Mouse (Mus musculus): ENCODE results near the gene Olfr630. TPM values are rescaled to one million over a fixed set of nuclear protein-coding genes. Genes with fewer than 3 reads are reported as not detected.

The Olfr630 gene
- polyA plus RNA-seq (2012) = not detected in 2 replicates

DNA sequence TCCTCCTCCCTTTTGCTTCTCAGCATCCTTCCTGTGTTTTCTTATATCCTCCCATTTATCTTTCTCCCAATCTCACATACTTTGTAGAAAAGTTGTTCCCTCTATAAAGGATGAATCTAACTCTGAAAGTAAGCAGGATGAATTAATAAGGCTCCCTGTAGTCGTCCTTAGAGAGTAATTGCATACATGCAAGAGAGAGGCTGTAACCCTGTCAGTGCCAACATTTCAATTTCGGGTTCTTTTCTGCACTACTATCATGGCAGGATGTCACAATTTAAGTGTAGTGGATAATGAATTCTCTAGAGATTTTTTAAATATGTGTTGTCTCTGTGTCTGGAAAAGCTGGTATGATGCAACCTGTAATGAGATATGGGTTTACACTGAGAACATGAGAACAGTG, at the start of gene Olfr630:
Gene Olfr630 (minus strand): TSS at position 101 of the 400 bp plus-strand sequence.
- no peak for TF ChIP-seq GATA1 (IDR thresholded peaks at IDR 0.05; ENCODE audit: low read length)

DNA sequence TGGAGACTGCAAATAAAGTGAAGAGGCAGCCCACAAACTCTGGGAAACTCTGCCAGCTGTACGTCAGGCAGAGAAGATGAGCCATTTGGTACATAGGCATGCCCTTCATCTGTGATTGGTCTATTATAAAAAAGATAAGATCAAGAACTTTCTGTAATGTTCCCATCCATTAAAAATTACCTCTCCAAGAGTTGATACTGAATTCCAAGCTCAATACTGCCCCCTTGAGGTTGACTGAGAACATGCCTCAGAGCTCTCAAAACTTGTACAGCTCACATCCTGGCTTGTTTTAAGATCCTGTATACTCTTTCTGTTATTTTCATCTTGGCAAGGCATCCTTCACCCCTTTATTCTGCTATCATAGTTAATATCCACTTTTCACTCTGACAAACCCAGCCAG, 49.7 kb upstream of the Olfr630 start:
- no peak for TF ChIP-seq GATA1 (IDR thresholded peaks at IDR 0.05; ENCODE audit: low read length)

DNA sequence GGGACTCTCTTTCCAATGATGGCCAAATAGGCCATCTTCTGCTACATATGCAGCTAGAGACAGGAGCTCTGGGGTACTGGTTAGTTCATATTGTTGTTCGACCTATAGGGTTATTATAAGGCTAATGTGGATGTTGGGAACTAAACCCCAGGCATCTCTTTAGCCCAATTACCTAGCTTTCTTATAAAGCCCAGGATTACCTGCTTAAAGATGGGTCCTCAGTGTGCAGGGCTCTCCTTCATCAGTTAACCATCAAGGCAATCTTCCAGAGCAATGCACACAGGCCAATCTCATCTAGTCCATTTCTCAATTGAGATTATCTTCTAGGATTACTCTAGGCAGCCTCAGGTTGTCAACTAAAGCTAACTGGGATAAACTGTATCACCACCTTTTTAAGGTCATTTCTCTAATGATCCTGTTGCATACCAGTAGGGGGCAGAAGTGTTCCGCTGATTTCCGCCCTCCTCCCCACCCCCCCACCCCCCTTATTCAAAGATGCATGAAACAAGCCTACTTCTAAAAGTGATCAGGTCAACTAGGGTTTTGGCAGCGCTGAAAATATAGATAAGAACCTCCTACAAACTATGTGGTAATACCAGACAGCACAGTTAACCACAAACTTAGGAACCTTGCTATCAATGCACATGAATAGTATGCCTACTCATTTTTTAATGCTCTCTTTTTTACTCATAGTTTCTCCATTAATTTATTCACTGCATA, 35.7 kb upstream of the Olfr630 start:
- no peak for TF ChIP-seq GATA1 (IDR thresholded peaks at IDR 0.05; ENCODE audit: low read length)

DNA sequence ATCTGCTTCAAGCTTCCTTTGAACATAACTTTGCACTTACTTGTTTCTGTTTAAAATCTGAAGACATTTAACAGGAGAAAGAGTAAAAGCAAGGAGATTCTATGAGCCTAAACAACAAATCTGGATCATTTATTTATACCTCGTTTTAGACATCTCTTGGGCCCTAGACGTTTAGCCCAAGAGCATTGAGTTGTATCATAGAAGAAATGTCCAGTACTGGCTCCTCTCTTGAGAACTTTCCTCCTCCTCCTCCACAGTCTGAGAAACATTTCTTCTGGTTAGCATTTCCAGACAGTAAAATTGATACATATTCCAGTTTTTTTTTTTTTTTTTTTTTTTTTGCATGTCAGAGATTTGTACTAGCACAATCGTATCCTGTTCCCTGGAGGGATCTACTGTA, 34.6 kb upstream of the Olfr630 start, which contains the start of gene Olfr67:
Gene Olfr67 (minus strand): TSS at position 101 of the 400 bp plus-strand sequence.
- no peak for TF ChIP-seq GATA1 (IDR thresholded peaks at IDR 0.05; ENCODE audit: low read length)

DNA sequence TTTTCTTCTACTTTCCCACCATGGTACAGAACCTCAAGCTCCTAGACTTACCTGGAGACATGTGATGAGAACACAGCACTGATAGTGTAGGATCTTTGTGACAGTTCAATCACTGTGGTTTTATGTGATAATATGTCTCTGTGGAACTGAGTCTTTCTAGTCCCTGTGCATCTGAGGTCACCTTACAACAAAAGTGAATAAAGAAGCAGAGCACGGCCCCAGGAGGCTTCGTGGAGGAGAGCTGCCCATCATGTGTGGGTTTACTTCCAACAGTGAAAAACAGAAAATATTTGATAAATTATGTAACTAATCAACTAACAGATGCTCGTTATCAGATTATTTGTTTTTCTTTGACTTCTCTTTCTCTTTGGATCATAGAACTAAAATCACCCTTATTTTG, 22.5 kb upstream of the Olfr630 start, which contains the start of gene Olfr68:
Gene Olfr68 (minus strand): TSS at position 101 of the 400 bp plus-strand sequence.
- TF ChIP-seq GATA1 (IDR thresholded peaks at IDR 0.05; ENCODE audit: low read length) = no peak

DNA sequence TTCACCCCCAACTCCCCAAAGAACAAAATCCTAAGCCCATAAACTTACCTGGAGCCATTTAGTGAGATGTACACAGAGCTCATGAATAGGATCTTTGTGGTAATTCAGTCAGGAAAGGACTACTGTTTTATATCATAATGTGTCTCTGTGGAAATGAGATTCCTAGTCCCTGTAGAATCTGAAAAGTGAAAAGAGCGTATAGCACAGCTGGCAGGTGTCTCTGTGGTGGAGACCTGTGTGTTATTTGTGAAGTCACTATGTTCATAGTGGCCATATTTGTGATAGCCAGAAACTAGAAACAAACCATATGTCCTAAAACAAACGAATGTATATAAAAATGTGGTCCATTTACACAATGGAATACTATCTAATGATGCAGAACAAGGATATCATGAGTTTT, 14.4 kb upstream of the Olfr630 start, which contains the start of gene Olfr69:
Gene Olfr69 (minus strand): TSS at position 101 of the 400 bp plus-strand sequence.
- TF ChIP-seq GATA1 (IDR thresholded peaks at IDR 0.05; ENCODE audit: low read length) = no peak

DNA sequence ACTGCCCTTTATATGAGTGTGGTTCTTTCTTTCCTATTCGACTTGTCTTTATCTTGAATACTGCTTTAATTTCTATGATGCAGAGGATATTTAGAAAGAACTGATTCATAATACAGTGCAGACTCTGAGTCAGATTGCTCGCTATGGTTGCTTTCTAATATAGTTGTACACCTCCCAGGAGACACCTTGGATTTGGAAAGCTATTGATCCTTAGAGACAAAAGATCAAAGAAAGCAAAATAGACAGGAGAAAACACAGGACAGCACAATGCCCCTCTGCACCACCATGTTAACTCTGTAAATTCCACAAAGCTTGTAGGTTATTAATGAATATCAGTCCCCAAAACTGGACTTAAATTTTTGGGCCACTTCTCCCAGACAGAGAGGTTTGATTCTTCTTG, 12.3 kb downstream of the Olfr630 start, which contains the start of gene Olfr629:
Gene Olfr629 (minus strand): TSS at position 101 of the 400 bp plus-strand sequence.
- TF ChIP-seq GATA1 (IDR thresholded peaks at IDR 0.05; ENCODE audit: low read length) = no peak

DNA sequence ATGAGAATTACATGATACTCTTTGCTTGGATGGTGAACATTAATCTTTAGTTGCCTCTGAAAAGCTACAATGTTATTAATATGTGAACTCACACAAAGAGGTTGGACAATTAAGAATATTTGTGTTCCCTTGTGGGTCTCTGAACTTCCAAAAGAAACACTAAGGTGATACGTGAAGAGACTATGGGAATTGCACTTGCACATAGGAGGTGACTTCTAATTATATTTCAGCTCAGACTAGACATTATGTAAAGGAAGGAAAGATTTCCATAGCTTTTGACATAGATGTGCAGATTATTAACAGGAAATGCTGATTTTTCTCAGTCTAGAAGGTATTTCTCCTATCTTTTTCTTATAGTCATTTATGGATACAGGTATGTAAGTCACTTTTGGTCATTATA, 27.1 kb downstream of the Olfr630 start, which contains the start of gene Olfr628:
Gene Olfr628 (plus strand): TSS at position 301 of the 400 bp plus-strand sequence.
- TF ChIP-seq GATA1 (IDR thresholded peaks at IDR 0.05; ENCODE audit: low read length) = no peak

DNA sequence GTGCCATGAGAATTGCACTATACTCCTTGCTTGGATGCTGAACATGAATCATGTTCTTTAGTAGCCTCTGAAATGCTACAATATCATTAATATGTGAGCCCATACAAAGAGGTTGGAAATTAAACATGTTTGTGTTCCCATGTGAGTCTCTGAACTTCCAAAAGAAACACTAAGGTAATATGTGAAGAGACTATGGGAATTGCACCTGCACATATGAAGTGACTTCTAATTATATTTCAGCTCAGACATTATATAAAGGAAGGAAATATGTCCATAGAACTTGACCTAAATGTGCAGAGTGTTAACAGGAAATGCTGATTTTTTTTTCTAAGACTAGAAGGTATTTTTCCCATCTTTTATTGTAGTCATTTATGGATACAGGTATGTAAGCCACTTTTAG, 42.8 kb downstream of the Olfr630 start, which contains the start of gene Olfr243:
Gene Olfr243 (plus strand): TSS at position 301 of the 400 bp plus-strand sequence.
- no peak for TF ChIP-seq GATA1 (IDR thresholded peaks at IDR 0.05; ENCODE audit: low read length)

DNA sequence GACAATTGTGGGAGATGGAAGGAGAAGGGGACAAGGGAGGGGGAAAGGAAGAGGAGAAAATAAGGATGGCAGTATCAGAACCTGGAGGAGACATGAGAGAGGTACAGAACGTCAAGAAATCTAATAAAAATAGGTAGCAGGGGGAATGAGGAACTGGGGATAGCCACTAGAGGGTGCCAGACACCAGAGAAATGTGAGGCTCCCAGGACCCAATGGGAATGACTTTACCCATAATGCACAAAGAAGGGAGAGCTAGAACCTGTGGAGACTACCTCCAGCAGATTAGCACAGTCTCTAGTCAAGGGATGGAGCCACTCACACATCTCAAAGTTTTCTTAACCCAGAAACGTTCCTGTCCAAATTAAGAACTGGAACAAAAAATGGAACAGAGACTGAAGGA, 45.1 kb downstream of the Olfr630 start:
- TF ChIP-seq GATA1 (IDR thresholded peaks at IDR 0.05; ENCODE audit: low read length) = no peak

Other genes starting within 250 kb of the Olfr630 start
- gene Olfr610, start 245.2 kb downstream of the Olfr630 start, polyA plus RNA-seq (2012) = not detected in 2 replicates
- not detected in 2 replicates for gene Olfr611, start 236.5 kb downstream of the Olfr630 start, polyA plus RNA-seq (2012)
- gene Olfr612, start 214.6 kb downstream of the Olfr630 start, polyA plus RNA-seq (2012) = not detected in 2 replicates
- not detected in 2 replicates for gene Olfr613, start 209.3 kb downstream of the Olfr630 start, polyA plus RNA-seq (2012)
- gene Olfr615, start 201.3 kb downstream of the Olfr630 start, polyA plus RNA-seq (2012) = not detected in 2 replicates
- not detected in 2 replicates for gene Olfr616, start 188.2 kb downstream of the Olfr630 start, polyA plus RNA-seq (2012)
- gene Olfr617, start 184.3 kb downstream of the Olfr630 start, polyA plus RNA-seq (2012) = not detected in 2 replicates
- not detected in 2 replicates for gene Olfr618, start 167.2 kb downstream of the Olfr630 start, polyA plus RNA-seq (2012)
- gene Olfr619, start 156.8 kb downstream of the Olfr630 start, polyA plus RNA-seq (2012) = not detected in 2 replicates
- not detected in 2 replicates for gene Olfr620, start 144.8 kb downstream of the Olfr630 start, polyA plus RNA-seq (2012)
- gene Olfr622, start 114.6 kb downstream of the Olfr630 start, polyA plus RNA-seq (2012) = not detected in 2 replicates
- gene Olfr623, start 93.6 kb downstream of the Olfr630 start, polyA plus RNA-seq (2012) = not detected in 2 replicates
- gene Olfr624, start 86.1 kb downstream of the Olfr630 start, polyA plus RNA-seq (2012) = not detected in 2 replicates
- gene Olfr625-ps1, start 74.6 kb downstream of the Olfr630 start, polyA plus RNA-seq (2012) = not detected in 2 replicates
- not detected in 2 replicates for gene Olfr243, start 42.7 kb downstream of the Olfr630 start, polyA plus RNA-seq (2012)
- not detected in 2 replicates for gene Olfr628, start 27.0 kb downstream of the Olfr630 start, polyA plus RNA-seq (2012)
- gene Olfr629, start 12.4 kb downstream of the Olfr630 start, polyA plus RNA-seq (2012) = not detected in 2 replicates
- not detected in 2 replicates for gene Olfr69, start 14.3 kb upstream of the Olfr630 start, polyA plus RNA-seq (2012)
- gene Olfr68, start 22.4 kb upstream of the Olfr630 start, polyA plus RNA-seq (2012) = not detected in 2 replicates
- not detected in 2 replicates for gene Olfr67, start 34.5 kb upstream of the Olfr630 start, polyA plus RNA-seq (2012)
- gene Hbb-bt, start 56.7 kb upstream of the Olfr630 start, polyA plus RNA-seq (2012) = 31.6 and 77.2 TPM in 2 replicates
- 5,963 and 6,563 TPM in 2 replicates for gene Hbb-bs, start 70.8 kb upstream of the Olfr630 start, polyA plus RNA-seq (2012)
- gene Hbb-bh2, start 83.2 kb upstream of the Olfr630 start, polyA plus RNA-seq (2012) = not detected in 2 replicates
- gene Hbb-bh1, start 85.8 kb upstream of the Olfr630 start, polyA plus RNA-seq (2012) = not detected in 2 replicates
- not detected in 2 replicates for gene Hbb-y, start 95.9 kb upstream of the Olfr630 start, polyA plus RNA-seq (2012)
- not detected in 2 replicates for gene Olfr66, start 128.9 kb upstream of the Olfr630 start, polyA plus RNA-seq (2012)
- not detected in 2 replicates for gene Olfr64, start 137.2 kb upstream of the Olfr630 start, polyA plus RNA-seq (2012)
- not detected in 2 replicates for gene Olfr65, start 146.2 kb upstream of the Olfr630 start, polyA plus RNA-seq (2012)
- gene Olfr631, start 171.5 kb upstream of the Olfr630 start, polyA plus RNA-seq (2012) = not detected in 2 replicates
- gene Olfr632, start 177.0 kb upstream of the Olfr630 start, polyA plus RNA-seq (2012) = not detected in 2 replicates
- not detected in 2 replicates for gene Olfr633, start 187.1 kb upstream of the Olfr630 start, polyA plus RNA-seq (2012)
- not detected in 2 replicates for gene Olfr635, start 213.8 kb upstream of the Olfr630 start, polyA plus RNA-seq (2012)
- gene Olfr638, start 241.4 kb upstream of the Olfr630 start, polyA plus RNA-seq (2012) = not detected in 2 replicates